Mouse (Mus musculus) spleen, adult 2 months (tissue): ENCODE data around the gene Cpsf4l. TPM values are rescaled to one million over a fixed set of nuclear protein-coding genes. Genes with fewer than 3 reads are reported as not detected.

Experiments
- DNase-seq, 2 experiments: peaks; one replicate each; pipeline versions ENCODE4 v3.0.0 to v3.0.0-alpha.2; 2012 to 2021; ENCODE audit warnings: low spot score in 2 of 2, low read depth in 1 of 2
- H3K27ac ChIP-seq: fragments of 200-500 bp; 2 replicates; pipeline ENCODE4 v1.5.1; 2012; ENCODE audit warnings: low read length, inconsistent platforms; ENCODE audit not compliant: insufficient read depth
- H3K27me3 ChIP-seq: fragments of 200-500 bp; 2 replicates; pipeline ENCODE4 v1.6.1; 2012; ENCODE audit warnings: mild to moderate bottlenecking, moderate library complexity, low read length, inconsistent platforms; ENCODE audit not compliant: control insufficient read depth, insufficient read depth
- H3K36me3 ChIP-seq: fragments of 200-500 bp; 2 replicates; pipeline ENCODE4 v1.6.1; 2012; ENCODE audit warnings: mild to moderate bottlenecking, low read length, inconsistent platforms; ENCODE audit not compliant: control insufficient read depth, insufficient read depth
- H3K4me1 ChIP-seq: fragments of 200-500 bp; 2 replicates; pipeline ENCODE4 v1.6.1; 2011; ENCODE audit warnings: inconsistent platforms; ENCODE audit not compliant: control insufficient read depth, insufficient read depth, insufficient read length
- H3K4me3 ChIP-seq: fragments of 200-500 bp; 2 replicates; pipeline ENCODE4 v1.5.1; 2011; ENCODE audit warnings: mild to moderate bottlenecking, inconsistent platforms; ENCODE audit not compliant: insufficient read depth, insufficient read length; ENCODE audit errors: extremely low read depth
- CTCF ChIP-seq: fragments of 200-500 bp; IDR thresholded peaks from 2 replicates; pipeline ENCODE4 v1.5.1; 2011; ENCODE audit warnings: mild to moderate bottlenecking, inconsistent platforms; ENCODE audit not compliant: insufficient read depth, insufficient read length, insufficient replicate concordance; ENCODE audit errors: extremely low read depth
- POLR2A ChIP-seq: fragments of 200-500 bp; IDR thresholded peaks from 2 replicates; pipeline ENCODE4 v1.6.1; 2011; ENCODE audit warnings: low read depth, low read length, inconsistent platforms
- WGBS: fragments of 180-500 bp; shearing (Covaris S2); methylation state at CpG from one replicate; pipeline ENCODE4 v1.1.7; 2018; 5-methylcytosine and 5-hydroxymethylcytosine counted together
- polyA plus RNA-seq: library from polyadenylated mRNA; depleted of rRNA; stranded (reverse); fragments of >200 nt; gene quantifications from 2 replicates; pipeline ENCODE4 v1.2.3, GENCODE M21; 2012

Cpsf4l gene
- polyA plus RNA-seq, 1 experiment = not detected

DNA sequence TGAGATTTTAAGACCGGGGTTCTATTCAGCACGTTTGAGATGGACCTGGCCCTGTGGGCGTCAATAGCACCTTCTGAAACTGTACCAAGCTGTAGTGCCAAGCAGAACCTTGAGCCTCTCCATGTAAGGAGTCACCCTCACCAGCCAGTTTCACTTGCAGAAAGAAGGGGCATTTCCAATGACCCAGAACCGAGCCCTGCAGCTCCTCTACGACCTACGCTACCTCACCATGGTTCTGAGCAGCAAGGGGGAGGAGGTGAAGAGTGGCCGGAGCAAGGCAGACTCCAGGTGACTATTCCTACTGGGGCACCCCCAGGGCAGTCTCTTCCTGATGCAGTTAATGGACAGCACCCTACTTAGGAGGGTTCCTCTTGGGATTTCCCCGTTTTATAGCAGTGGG is 51.5 kb downstream of the Cpsf4l start:
- Histone ChIP-seq H3K4me1 (no peaks in the 10 kb centered on the region), H3K27me3 (no peaks in the 10 kb centered on the region), H3K27ac (no peak overlapping the region), H3K4me3 (no peak overlapping the region), H3K36me3 (peaks cover 50% of the 10 kb centered on the region)
- WGBS = 92% methylated on average over 8 of the region's 8 CpGs
- TF ChIP-seq POLR2A (no peak), CTCF (no peak)
- DNase-seq = no peak

- no peak overlapping the region for H3K27ac ChIP-seq
Measured at GRCm38 (mm10) chr11:113657221-113657620, 52.6 kb downstream of the Cpsf4l start.

DNA sequence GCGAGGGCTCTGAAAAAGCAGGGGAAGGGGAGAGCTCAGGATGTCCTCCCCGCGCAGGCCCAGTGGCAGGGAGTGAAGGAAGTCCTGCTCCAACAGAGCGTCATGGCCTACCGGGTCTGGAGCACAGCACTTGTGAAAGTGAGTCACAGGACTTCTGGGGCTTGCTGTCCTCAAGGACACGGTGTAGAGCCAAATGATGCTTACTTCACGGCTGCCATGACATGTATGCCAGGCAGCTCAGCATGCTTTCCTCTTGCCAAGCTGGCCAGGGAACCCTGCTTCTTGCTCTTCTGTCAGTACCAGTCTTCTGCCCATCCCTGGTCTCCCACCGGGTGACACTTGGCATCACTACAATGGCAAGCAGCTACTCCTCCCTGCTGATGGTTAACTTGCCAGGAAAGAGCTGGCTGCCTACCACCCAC is 53.3 kb downstream of the Cpsf4l start:
- WGBS = 93% methylated on average over 8 of the region's 8 CpGs

More at GRCm38 (mm10) chr11:113657221-113657620, 52.6 kb downstream of the Cpsf4l start:
- 81% methylated on average over 4 of the region's 4 CpGs for WGBS
- Histone ChIP-seq H3K4me3 (no peak overlapping the region), H3K4me1 (no peaks in the 10 kb centered on the region), H3K27me3 (no peaks in the 10 kb centered on the region), H3K36me3 (peaks cover 59% of the 10 kb centered on the region)
- no peak for TF ChIP-seq POLR2A
- no peak for TF ChIP-seq CTCF
- no peak for DNase-seq

GRCm38 (mm10) chr11:113654561-113655270 is 55.1 kb downstream of the Cpsf4l start:
- DNase-seq = no peak
- TF ChIP-seq POLR2A = no peak
- no peak for TF ChIP-seq CTCF
- Histone ChIP-seq H3K27me3 (no peaks in the 10 kb centered on the region), H3K36me3 (peaks cover 53% of the 10 kb centered on the region), H3K4me3 (no peak overlapping the region), H3K27ac (no peak overlapping the region), H3K4me1 (peaks cover 3% of the 10 kb centered on the region; the same call in 1 of the 2 replicates)
- 93% methylated on average over 18 of the region's 18 CpGs for WGBS

More for the DNA sequence above, 53.3 kb downstream of the Cpsf4l start:
- no peak for DNase-seq
- Histone ChIP-seq H3K36me3 (peaks cover 60% of the 10 kb centered on the region), H3K27ac (no peak overlapping the region), H3K27me3 (no peaks in the 10 kb centered on the region), H3K4me1 (no peaks in the 10 kb centered on the region), H3K4me3 (no peak overlapping the region)
- TF ChIP-seq POLR2A (no peak), CTCF (no peak)

DNA sequence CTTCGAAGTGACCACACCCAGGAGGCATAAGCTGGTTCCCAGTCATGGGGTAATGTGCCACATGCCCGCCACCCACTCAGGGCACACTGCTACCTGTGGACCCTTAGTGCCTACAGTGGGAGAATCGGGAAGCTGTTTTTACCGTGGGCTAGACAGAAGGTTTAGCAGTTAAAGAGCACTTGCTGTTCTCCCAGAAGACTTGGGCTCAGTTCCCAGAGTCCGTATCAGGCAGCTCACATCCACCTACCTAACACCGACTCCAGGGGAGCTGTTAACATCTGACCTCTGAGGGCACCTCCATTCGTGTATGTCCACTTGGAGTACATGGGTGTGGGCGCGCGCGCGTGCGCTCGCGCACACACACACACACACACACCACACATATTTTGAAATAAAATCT is 55.7 kb downstream of the Cpsf4l start:
- 96% methylated on average over 15 of the region's 15 CpGs for whole genome bisulfite sequencing
- H3K4me3 ChIP-seq = no peak overlapping the region

GRCm38 (mm10) chr11:113652516-113652915 is 57.3 kb downstream of the Cpsf4l start:
- Histone ChIP-seq H3K27ac (no peak overlapping the region), H3K4me3 (no peak overlapping the region), H3K27me3 (no peaks in the 10 kb centered on the region), H3K36me3 (peaks cover 40% of the 10 kb centered on the region), H3K4me1 (peaks cover 7% of the 10 kb centered on the region; the same call in 1 of the 2 replicates)
- no peak for DNase-seq
- TF ChIP-seq POLR2A (no peak), CTCF (no peak)
- WGBS = 96% methylated on average over 6 of the region's 6 CpGs

More for the DNA sequence above, 55.7 kb downstream of the Cpsf4l start:
- no peaks in the 10 kb centered on the region for H3K27me3 ChIP-seq
- DNase-seq = no peak
- no peak for TF ChIP-seq POLR2A
- no peak for TF ChIP-seq CTCF
- H3K27ac ChIP-seq = no peak overlapping the region
- peaks cover 3% of the 10 kb centered on the region; the same call in 1 of the 2 replicates for H3K4me1 ChIP-seq
- H3K36me3 ChIP-seq = peaks cover 50% of the 10 kb centered on the region

DNA sequence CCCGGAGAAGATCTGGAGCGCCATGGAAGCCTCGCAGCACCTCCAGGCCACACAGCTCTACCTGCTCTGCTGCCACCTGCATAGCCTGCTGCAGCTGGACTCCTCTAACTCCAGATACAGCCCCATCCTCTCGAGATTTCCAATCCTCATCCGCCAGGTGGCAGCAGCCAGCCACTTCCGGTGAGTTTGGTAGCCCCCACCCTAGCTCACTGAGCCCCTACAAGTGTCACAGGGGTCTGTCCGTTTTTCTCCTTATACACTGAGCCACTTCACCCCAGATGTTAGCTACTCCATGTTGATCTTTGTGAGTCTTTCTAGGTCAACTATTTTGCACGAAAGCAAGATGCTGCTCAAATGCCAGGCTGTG is 57.9 kb downstream of the Cpsf4l start:
- peak in 1 of 2 experiments; percentile 16 for DNase-seq
- Histone ChIP-seq H3K36me3 (peaks cover 37% of the 10 kb centered on the region), H3K4me3 (no peak overlapping the region), H3K4me1 (peaks cover 7% of the 10 kb centered on the region; the same call in 1 of the 2 replicates), H3K27me3 (no peaks in the 10 kb centered on the region), H3K27ac (no peak overlapping the region)
- WGBS = 72% methylated on average over 8 of the region's 8 CpGs
- TF ChIP-seq POLR2A (no peak), CTCF (no peak)
